Mouse (Mus musculus): ENCODE measurements around the gene Chrm3.

The Chrm3 gene

DNA sequence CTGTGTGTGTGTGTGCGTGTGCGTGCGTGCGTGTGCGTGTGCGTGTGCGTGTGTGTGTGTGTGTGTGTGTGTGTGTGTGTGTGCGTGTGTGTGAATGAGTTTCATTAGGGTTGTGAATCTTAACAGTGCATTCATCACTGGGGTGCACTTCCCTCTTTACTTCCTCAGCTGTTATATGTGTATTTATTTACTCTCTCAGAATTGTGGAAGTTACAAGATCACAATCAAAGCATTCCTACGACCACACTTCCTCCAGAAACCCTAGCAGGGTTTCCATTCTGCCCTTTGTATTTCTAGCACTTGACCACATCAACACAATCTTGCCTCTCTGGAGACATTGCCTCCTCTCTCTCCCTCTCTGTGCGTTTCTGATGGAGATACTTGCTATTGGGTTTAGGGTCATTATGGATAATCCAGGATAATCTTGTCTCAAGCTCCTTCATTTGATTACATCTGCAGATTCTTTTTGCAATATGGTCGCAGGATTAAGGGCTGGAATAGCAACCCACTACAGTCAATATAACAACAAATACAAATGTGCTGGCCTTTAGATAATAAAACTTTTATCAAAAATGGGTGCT is 465.5 kb downstream of the Chrm3 start:
- no peak for DNase-seq (ENCODE audit: low spot score in 2 of 2)

DNA sequence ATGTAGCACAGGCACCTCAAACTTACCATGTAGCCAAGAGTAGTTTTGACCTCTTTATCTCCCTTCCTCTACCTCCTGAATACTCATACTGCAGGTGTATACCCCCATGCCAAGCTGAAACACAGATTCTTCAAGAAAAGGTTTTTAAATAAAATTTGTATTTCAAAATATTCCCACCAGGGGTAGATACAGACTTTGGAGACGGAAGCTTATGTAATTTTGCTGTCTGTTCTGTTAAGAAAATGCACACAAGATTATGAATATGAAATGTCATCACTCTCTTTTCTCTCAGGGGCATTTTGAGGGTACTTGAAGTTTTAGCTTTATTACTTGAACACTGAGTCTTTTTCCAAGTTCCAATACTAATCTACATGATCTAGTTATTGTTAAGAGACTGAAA is 469.6 kb downstream of the Chrm3 start:
- no peak for DNase-seq (ENCODE audit: low spot score in 2 of 2)

DNA sequence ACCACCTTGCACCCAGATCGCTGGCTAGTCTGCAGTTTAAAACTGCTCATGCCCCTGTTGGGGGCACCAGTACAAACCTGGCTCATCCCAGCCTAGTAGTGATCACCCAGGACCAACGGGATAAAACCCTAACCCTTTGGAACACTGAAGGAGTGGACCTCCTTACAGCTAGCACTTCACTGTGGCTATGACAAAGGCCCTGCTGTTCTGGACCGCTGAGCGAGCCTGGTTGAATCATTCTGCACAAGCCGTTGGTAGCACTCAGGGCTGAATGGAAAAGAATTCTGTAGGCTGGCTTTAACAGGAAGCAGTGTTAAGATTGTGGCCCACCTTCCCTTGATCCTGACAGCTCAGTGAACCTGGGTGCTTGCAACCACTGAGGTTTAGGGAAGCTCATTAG is 470.2 kb downstream of the Chrm3 start:
- DNase-seq (ENCODE audit: low spot score in 2 of 2) = no peak

DNA sequence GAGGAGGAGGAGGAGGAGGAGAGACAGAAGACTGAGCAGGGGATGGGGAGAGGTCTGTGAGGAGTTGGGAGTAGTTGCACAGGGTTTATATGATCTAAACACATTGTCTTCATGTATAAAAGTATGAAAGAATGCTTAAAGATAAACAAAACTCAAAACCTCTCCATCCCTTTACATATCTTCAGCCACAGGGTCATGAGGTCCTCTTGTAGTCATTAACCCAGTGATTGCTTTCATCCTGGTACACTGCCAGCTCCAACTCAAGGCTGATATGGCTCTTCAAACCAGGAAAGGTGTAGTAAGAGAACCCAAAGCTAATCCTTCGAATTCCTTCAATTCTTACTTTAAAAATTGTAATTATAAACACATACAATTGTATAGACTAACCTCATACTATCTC is 470.7 kb downstream of the Chrm3 start:
- DNase-seq (ENCODE audit: low spot score in 2 of 2) = no peak

DNA sequence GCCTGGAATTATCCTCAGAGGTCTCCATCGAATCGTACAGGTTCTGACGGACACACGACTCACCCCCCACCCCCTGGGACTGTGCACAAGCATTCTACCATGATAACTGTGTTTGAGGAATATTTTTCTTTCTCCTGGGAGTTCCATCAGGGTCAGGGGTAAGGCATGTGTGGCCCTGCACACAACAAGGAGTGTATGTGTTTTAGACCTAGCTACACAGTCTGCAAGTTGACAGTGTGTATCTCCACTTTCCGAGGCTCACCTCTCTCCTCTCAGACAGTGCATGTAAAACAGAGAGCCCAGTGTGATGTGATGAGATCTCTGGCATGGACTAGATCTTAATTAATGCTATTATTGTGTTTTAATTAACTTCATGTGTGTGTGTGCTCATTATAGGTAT is 472.4 kb downstream of the Chrm3 start:
- DNase-seq (ENCODE audit: low spot score in 2 of 2) = no peak

DNA sequence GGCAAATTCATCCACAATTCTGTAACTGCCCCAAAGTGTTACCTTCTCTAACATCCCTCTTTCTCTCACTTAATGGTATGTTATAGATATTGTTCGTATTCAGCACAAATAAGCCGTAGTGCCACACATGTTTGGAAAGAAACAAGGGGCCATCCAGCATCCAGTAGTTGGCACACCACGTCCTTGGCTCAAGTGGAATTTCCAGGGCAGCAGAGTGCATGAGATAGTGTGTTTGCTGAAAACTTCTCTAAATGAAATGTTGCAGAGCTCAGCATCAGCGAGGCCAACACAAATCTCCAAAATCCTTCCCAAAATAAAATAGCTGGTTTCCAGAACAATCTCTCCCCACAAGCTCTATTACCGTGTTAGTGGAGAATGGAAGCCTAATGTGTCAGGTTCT is 473.4 kb downstream of the Chrm3 start:
- DNase-seq (ENCODE audit: low spot score in 2 of 2) = no peak

DNA sequence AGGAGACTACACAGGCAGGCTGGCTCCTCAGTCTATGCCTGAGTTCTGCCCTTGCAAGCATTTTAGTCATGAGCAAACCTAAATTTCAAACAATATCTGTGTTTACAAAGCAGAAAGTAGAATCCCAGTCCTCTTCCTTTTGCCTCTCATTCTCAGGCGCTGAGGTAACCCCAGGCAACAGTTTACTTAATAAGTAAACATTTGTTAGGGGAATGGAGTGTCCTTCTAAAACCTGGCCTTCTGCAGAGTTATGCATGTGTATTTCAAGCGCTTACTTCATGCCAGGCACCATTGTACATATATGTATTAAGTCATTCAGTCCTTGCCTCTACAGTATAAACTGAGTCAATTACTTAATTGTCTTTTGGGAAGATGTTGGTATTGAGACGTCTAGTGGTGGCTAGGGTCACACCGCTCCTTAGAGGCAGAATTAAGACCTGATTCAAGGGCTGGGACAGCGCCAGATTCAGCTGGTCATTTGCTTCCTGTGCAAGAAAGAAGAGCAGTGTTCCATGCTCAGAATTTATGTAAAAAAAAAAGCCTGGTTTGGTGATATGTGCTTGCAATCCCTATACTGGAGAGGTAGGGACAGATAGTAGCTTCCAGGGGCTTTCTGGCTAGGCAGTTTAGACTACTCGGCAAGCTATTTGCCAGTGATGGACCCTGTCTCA is 474.0 kb downstream of the Chrm3 start:
- no peak for DNase-seq (ENCODE audit: low spot score in 2 of 2)

DNA sequence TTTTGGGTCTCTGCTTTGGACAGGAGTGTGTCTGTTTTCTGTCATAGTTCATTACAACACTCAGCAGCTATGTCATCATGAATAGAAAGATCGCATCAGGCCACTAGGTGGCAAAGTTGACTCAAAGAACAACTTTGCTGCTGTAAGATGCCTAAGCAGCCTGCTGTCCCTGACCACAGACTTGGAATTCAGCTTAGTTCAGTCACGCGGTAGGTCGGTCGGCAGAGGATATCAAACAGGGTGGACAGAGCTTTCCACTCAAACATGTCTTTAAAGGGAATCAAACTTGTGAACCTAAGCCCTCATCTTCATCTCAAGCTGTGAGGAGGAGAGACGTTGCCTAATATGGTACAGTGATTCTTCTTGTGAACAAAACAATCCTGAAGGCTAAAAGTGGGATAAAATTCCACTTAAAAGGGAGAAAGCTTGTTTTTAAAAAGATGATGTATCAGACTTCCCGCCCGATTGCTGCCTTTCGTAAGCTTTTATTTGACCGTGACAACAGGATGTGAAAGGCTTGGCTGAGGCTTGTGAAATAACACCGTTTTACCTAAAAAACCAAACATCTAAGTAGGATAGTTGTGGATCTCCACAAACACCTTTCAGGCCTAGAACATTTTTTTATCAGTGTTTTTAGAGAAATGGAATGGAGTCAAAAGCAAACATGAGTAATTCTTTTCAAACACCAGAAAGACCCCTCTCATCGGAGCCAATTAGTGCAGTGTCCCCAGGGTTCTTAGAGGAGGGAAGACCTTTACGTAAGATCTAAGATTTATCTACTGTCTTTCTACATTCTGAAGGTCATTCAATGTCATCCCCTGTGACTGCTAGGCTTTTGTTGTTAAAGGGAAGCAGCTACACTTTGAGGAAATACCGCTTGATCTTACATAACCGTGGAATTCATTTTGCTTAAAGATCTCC is 478.0 kb downstream of the Chrm3 start:
- peak in 1 of 2 experiments; percentile 38 for DNase-seq (ENCODE audit: low spot score in 2 of 2)

DNA sequence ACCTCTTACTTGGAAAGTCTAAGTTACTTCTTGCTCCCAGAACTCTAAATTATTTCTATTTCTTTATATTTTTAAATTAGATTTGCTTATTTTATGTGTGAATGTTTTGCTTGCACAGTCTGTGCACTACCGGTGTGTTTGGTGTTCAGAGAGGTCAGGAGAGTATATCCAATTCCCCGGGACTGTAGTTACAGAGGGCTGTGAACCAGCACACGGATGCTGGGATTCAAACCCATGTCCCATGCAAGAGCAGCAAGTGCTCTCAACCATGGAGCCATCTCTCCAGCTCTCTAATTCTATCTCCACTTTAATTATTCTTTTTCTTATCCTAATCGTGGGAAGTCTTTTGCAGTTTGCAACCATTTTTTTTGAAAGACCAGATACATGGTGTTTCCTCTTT is 478.7 kb downstream of the Chrm3 start:
- no peak for DNase-seq (ENCODE audit: low spot score in 2 of 2)

DNA sequence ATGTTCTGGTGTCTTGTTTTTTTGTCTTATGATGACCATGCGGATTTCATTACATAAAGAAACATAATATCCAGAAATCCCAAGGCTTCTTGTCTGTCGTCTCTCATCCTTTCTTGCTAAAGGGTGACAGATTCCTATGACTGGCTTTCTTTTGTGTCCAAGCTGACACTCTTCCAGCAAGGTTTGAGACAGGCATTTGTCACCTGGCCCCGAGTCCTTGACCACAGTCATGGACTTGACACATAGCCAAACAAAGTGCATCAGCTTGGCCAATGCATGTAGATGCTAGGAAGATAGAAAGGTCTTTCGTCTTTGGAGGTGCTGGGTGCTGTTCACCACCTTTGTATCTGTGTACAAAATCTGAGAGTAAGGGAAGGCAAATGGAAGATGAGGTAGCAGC is 480.2 kb downstream of the Chrm3 start:
- DNase-seq (ENCODE audit: low spot score in 2 of 2) = no peak

DNA sequence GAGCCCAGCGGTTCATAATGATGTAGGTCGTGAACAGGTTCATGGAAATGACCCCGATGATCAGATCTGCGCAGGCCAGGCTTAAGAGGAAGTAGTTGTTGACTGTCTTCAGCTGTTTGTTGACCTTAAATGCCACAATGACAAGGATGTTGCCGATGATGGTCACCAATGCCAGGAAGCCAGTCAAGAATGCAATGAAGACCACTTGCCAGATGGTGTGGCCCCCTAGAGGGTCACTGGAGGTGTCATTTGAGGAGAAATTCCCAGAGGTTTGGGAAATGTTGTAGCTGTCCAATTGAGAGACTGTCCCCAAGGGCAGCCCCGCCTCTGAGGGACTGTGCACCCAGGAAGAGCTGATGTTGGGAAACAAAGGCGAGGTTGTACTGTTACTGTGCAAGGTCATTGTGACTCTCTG is 482.0 kb downstream of the Chrm3 start:
- DNase-seq (ENCODE audit: low spot score in 2 of 2) = no peak

DNA sequence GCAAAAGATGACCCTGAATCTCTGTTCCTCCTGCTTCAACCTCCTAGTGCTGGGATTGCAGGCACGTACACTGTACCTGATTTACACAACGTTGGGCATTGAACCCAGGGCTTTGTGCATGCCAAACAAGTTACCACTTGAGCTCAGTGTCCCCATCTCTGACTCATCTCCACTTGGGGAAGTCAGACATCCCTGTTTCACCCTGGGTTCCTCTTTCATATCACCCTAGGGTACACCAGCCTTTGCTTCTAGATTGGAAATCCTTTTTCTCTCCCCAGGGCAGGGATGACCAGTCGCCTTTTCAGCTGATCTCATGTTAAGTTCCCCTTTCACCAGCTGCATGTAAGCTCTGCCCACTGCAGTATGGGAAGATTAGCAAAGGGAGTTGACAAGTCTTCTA is 487.3 kb downstream of the Chrm3 start:
- no peak for DNase-seq (ENCODE audit: low spot score in 2 of 2)

DNA sequence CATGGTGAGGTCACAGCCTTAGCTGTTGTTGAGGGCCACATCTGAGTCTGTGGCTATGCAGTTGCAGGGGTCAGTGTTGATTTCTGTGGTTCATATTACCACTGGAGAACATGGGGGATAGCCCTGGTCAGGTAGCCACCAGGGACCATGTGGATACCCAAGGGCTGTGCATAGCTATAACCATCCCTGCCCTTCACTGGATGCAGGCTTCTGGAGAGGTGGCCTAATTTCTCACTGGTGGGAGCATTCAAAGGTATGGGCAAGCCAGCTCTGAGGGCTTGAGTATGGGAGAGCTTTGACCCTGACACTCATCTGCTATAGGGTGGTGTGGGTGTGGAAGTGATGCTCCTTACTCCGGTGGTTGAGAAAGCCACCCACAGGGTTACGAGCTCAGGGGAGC is 494.5 kb downstream of the Chrm3 start:
- DNase-seq (ENCODE audit: low spot score in 2 of 2) = no peak

DNA sequence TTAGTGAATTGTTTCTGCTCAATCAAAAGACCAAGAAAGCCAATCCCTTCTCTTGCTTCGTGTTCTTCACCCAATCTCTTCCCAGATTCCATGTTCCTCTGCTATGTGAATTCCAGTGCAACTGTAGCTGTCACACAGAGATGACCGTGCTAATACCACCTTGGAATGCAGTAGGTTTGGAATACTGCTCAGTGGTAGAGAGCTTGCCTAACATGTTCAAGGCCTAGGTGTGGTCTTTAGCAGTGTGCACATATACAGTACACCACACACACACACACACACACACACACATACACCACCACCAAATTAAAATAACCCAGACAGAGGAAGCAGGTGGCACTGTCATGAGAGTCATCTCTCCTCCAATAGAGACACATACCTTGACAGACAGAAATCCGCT is 513.1 kb downstream of the Chrm3 start:
- no peak for DNase-seq (ENCODE audit: low spot score in 2 of 2)

DNA sequence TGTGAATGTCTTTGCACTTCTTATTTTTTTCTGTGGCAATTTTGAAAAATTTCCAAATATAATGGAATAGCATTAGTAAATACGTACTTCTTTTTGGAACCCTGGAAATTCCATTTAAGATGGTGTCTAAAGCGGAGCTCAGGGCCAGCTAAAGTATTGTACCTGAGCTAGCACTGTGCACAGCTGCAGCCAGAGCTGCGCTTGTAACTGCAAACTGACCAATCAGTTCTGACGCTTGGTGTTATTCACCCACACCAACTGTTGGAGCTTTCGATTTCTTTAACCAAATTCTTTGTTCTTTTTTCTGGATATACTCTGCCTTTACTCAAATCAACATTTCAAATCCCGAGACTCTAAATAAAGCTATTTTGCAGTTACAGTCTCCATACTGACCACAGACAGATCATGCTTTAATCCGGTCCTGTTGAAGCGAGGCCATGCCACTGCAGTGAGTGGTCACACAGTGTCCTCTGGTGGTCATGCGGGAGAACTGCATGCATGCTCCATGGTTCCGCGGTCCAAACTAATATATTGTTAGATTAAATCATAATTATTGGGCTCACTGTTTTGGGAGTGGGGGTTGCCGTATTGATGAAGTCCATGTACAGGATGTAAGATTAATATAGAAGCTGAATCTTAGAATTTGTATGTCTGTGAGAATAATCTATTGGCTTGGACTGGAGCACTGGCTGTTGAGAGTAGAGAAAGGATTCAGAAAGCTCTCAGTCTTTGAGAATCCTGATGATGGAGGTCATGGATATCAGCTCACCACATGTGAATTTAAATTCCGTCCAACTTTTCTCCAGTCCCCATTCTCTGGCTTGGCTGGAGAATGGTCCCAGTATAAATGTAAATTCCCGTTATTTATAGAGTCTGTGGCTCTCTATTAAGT is 513.9 kb downstream of the Chrm3 start:
- DNase-seq (ENCODE audit: low spot score in 2 of 2) = peak in 1 of 2 experiments; percentile 45

DNA sequence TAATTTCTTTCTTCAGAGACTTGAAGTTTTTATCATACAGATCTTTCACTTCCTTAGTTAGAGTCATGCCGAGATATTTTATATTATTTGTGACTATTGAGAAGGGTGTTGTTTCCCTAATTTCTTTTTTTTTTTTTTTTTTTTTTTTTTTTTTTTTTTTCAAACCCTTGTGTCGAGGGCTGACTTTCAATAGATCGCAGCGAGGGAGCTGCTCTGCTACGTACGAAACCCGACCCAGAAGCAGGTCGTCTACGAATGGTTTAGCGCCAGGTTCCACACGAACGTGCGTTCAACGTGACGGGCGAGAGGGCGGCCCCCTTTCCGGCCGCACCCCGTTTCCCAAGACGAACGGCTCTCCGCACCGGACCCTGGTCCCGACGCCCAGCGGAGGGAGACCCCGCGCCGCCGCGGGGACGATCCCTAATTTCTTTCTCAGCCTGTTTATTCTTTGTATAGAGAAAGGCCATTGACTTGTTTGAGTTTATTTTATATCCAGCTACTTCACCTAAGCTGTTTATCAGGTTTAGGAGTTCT is 526.4 kb downstream of the Chrm3 start:
- peak; percentile 41 to 70 for DNase-seq (ENCODE audit: low spot score in 2 of 2)

DNA sequence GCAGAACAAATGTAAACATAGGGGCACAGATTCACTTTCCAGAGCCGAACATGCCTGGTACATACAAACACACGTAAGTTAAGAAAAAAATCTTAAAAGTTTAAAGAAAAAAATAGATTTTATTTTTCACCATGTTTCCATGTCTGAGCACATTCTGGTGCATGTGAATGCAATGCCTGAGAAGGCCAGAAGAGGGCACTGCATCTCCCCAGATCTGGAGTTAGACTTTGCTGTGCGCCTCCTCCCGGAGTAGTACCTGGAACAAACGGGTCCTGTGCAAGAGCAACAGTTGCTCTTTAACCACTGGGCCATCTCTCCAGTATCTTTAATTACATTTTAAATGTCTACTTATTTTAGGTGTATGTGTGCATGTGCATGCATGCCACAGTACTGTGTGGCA is 534.4 kb downstream of the Chrm3 start:
- DNase-seq (ENCODE audit: low spot score in 2 of 2) = peak in 1 of 2 experiments; percentile 30
